Mouse (Mus musculus): ENCODE results near the gene C1qtnf9. TPM values are rescaled to one million over a fixed set of nuclear protein-coding genes. Genes with fewer than 3 reads are reported as not detected.

The C1qtnf9 gene
- polyA plus RNA-seq, 1 experiment, result 2.0 TPM

DNA sequence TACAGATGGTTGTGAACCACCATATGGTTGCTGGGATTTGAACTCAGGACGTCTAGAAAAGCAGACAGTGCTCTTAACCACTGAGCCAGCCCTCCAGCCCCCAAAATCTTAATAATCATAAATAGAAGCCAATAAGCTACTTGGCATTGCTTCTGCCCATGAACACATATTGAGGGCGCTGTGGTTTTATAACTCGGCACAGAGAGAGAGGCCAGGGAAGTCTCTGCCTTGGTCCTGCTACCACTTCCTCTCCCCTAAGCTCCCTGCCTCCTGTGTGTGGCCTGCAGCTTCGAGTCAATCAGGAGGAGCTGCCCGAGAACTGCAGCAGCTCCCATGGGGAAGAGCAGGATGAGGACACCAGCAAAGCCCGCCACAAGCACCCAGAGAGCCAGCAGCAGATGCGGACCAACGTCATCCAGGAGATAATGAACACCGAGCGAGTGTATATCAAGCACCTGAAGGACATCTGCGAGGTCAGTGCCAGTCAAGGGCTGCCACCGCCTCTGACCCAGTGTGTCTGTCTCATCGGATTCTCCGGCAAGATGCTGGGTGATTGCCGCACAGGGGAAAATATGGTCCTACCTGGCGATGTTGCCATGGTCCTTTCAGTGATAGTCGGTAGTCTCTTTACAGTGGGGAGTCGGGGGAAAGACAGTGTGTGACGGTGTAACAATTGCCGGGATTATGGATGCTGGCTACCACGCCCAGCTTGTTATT lies 20.6 kb upstream of the C1qtnf9 start:
- WGBS, result 87% methylated on average over 21 of the region's 21 CpGs
- no peak overlapping the region for H3K4me3 ChIP-seq (ENCODE audit: insufficient read depth, low read depth, low read length)
- no peaks in the 10 kb centered on the region for H3K27me3 ChIP-seq (replicated peaks; ENCODE audit: control insufficient read depth, insufficient read depth, low read length)
- H3K4me1 ChIP-seq (ENCODE audit: control insufficient read depth, insufficient read depth, low read length), result no peaks in the 10 kb centered on the region
- no peak for DNase-seq
- TF ChIP-seq CTCF (conservative IDR thresholded peaks at IDR 0.05; ENCODE audit: insufficient read depth, insufficient read length, low read depth, low read length) (no peak), POLR2A (IDR thresholded peaks at IDR 0.05; ENCODE audit: low read depth, low read length) (no peak)
- H3K27ac ChIP-seq (ENCODE audit: insufficient read depth, low read depth, low read length), result no peak overlapping the region
- H3K36me3 ChIP-seq (ENCODE audit: control insufficient read depth, insufficient read depth, low read length), result peaks cover 4% of the 10 kb centered on the region

DNA sequence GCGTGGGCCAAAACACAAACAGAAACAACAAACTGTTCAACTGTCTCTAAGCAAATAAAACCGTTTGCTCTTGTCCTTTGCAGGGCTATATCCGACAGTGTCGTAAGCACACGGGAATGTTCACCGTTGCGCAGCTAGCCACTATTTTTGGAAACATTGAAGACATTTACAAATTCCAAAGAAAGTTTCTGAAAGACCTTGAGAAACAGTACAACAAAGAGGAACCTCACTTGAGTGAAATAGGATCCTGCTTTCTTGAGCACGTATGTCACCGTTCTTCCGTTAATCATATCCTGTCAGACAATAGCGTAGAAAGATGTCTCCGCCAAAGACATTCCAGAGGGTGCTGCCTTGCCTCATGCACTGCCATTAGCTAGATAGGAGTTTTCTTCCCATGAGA lies 18.1 kb upstream of the C1qtnf9 start:
- no peak overlapping the region for H3K4me3 ChIP-seq (ENCODE audit: insufficient read depth, low read depth, low read length)
- no peaks in the 10 kb centered on the region for H3K4me1 ChIP-seq (ENCODE audit: control insufficient read depth, insufficient read depth, low read length)
- peaks cover 6% of the 10 kb centered on the region for H3K36me3 ChIP-seq (ENCODE audit: control insufficient read depth, insufficient read depth, low read length)
- 78% methylated on average over 12 of the region's 12 CpGs for WGBS
- H3K27ac ChIP-seq (ENCODE audit: insufficient read depth, low read depth, low read length), result no peak overlapping the region
- DNase-seq, result no peak
- TF ChIP-seq CTCF (conservative IDR thresholded peaks at IDR 0.05; ENCODE audit: insufficient read depth, insufficient read length, low read depth, low read length) (no peak), POLR2A (IDR thresholded peaks at IDR 0.05; ENCODE audit: low read depth, low read length) (no peak)
- H3K27me3 ChIP-seq (replicated peaks; ENCODE audit: control insufficient read depth, insufficient read depth, low read length), result no peaks in the 10 kb centered on the region

DNA sequence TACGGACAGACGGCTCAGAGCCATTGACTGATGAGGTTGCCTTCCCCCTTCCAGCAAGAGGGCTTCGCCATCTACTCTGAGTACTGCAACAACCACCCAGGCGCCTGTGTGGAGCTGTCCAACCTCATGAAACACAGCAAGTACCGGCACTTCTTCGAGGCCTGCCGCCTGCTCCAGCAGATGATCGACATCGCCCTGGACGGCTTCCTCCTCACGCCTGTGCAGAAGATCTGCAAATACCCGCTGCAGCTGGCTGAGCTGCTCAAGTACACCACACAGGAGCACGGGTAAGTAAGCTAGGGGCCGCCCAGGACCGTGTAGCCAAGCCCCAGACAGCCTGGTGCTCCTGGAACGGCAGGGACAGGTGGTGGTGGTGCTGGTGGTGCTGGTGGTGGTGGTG lies 16.4 kb upstream of the C1qtnf9 start:
- H3K27ac ChIP-seq (ENCODE audit: insufficient read depth, low read depth, low read length), result no peak overlapping the region
- no peak for DNase-seq
- 92% methylated on average over 16 of the region's 16 CpGs for WGBS
- TF ChIP-seq POLR2A (IDR thresholded peaks at IDR 0.05; ENCODE audit: low read depth, low read length) (no peak), CTCF (conservative IDR thresholded peaks at IDR 0.05; ENCODE audit: insufficient read depth, insufficient read length, low read depth, low read length) (no peak)
- no peaks in the 10 kb centered on the region for H3K4me1 ChIP-seq (ENCODE audit: control insufficient read depth, insufficient read depth, low read length)
- H3K4me3 ChIP-seq (ENCODE audit: insufficient read depth, low read depth, low read length), result no peak overlapping the region
- H3K36me3 ChIP-seq (ENCODE audit: control insufficient read depth, insufficient read depth, low read length), result peaks cover 8% of the 10 kb centered on the region
- H3K27me3 ChIP-seq (replicated peaks; ENCODE audit: control insufficient read depth, insufficient read depth, low read length), result no peaks in the 10 kb centered on the region

DNA sequence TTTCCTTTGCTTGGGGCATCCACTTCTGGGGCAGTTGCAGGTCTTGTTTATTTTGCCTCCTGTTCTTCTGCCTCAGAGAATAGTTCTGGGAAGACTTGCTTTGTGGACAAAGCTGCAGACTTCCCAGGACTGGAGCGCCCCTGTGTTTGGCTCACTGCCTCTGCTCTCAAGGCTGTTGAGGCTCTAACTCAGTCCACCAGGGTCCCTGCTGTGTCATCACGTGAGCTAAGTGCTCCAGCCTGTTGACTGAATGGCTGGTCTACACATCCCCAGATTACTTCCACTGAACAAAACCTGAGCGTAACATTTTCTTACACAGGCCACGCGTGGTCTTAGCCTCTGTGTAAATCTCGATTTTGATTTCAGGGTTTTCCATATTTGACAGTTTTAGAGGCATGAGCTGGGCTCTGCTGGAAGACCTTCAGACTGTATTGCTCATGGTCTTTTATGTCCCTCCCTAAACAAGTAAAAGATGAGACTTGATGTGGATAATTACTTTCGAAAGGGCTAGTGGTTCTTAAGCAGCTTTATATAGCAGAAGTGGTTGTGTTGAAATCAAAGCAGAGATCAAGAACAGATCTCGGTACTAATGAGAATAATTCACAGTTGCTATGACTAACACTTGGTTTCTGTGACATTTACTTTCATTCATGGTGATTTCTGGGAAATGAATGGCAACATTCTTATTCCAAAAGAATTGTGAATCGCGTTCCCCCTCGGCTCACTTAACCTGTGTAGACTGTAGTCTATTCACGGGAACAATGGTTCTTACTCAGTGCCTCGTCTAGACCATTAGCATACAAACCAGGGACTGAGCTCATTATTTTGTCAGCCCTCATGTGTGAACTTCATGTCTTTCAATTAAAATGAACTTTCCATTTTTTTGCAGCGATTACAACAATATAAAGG lies 14.8 kb upstream of the C1qtnf9 start:
- no peak for DNase-seq
- H3K4me3 ChIP-seq (ENCODE audit: insufficient read depth, low read depth, low read length), result no peak overlapping the region
- no peak overlapping the region for H3K27ac ChIP-seq (ENCODE audit: insufficient read depth, low read depth, low read length)
- 88% methylated on average over 14 of the region's 14 CpGs for WGBS
- no peak for TF ChIP-seq POLR2A (IDR thresholded peaks at IDR 0.05; ENCODE audit: low read depth, low read length)
- no peak for TF ChIP-seq CTCF (conservative IDR thresholded peaks at IDR 0.05; ENCODE audit: insufficient read depth, insufficient read length, low read depth, low read length)
- no peaks in the 10 kb centered on the region for H3K4me1 ChIP-seq (ENCODE audit: control insufficient read depth, insufficient read depth, low read length)
- H3K27me3 ChIP-seq (replicated peaks; ENCODE audit: control insufficient read depth, insufficient read depth, low read length), result no peaks in the 10 kb centered on the region
- H3K36me3 ChIP-seq (ENCODE audit: control insufficient read depth, insufficient read depth, low read length), result peaks cover 8% of the 10 kb centered on the region

DNA sequence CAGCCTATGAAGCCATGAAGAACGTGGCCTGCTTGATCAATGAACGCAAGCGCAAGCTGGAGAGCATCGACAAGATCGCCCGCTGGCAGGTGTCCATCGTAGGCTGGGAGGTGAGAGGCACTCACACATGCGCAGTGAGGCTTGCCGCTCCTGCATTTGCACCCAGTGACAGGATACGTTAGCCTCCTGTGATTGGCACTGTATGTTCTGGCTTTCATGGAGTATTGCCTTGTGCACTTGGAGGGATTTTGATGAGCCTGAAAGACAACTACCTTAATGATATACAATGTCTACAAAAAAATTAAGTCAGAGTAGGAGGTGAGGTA lies 14.2 kb upstream of the C1qtnf9 start:
- H3K4me3 ChIP-seq (ENCODE audit: insufficient read depth, low read depth, low read length), result no peak overlapping the region
- 97% methylated on average over 10 of the region's 10 CpGs for WGBS
- no peak for DNase-seq
- no peak overlapping the region for H3K27ac ChIP-seq (ENCODE audit: insufficient read depth, low read depth, low read length)
- no peaks in the 10 kb centered on the region for H3K27me3 ChIP-seq (replicated peaks; ENCODE audit: control insufficient read depth, insufficient read depth, low read length)
- H3K4me1 ChIP-seq (ENCODE audit: control insufficient read depth, insufficient read depth, low read length), result no peaks in the 10 kb centered on the region
- peaks cover 8% of the 10 kb centered on the region for H3K36me3 ChIP-seq (ENCODE audit: control insufficient read depth, insufficient read depth, low read length)
- no peak for TF ChIP-seq CTCF (conservative IDR thresholded peaks at IDR 0.05; ENCODE audit: insufficient read depth, insufficient read length, low read depth, low read length)
- TF ChIP-seq POLR2A (IDR thresholded peaks at IDR 0.05; ENCODE audit: low read depth, low read length), result no peak

DNA sequence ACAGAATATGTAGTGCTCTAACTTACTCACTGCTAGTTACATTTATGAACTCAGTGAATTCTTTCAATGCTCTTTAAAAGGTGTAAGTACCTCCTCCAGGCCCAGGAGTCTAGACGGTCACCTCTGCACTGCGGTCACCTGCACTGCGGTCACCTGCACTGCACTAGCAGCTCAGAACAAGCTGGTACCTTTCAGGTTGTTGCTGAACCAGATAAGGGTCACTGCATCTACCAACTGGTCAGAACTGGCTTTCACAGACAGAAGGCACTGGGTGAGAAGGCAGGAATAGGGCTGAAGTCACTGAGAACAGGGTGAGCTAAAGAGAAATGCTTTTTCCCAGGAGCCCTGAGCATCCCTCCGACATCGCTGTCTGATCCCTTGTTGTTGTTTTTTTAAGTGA lies 13.3 kb upstream of the C1qtnf9 start:
- Histone ChIP-seq H3K36me3 (ENCODE audit: control insufficient read depth, insufficient read depth, low read length) (peaks cover 8% of the 10 kb centered on the region), H3K4me3 (ENCODE audit: insufficient read depth, low read depth, low read length) (no peak overlapping the region), H3K4me1 (ENCODE audit: control insufficient read depth, insufficient read depth, low read length) (no peaks in the 10 kb centered on the region), H3K27me3 (replicated peaks; ENCODE audit: control insufficient read depth, insufficient read depth, low read length) (no peaks in the 10 kb centered on the region), H3K27ac (ENCODE audit: insufficient read depth, low read depth, low read length) (no peak overlapping the region)
- peak; percentile 67 for DNase-seq
- 66% methylated on average over 5 of the region's 5 CpGs for WGBS
- no peak for TF ChIP-seq POLR2A (IDR thresholded peaks at IDR 0.05; ENCODE audit: low read depth, low read length)
- no peak for TF ChIP-seq CTCF (conservative IDR thresholded peaks at IDR 0.05; ENCODE audit: insufficient read depth, insufficient read length, low read depth, low read length)

DNA sequence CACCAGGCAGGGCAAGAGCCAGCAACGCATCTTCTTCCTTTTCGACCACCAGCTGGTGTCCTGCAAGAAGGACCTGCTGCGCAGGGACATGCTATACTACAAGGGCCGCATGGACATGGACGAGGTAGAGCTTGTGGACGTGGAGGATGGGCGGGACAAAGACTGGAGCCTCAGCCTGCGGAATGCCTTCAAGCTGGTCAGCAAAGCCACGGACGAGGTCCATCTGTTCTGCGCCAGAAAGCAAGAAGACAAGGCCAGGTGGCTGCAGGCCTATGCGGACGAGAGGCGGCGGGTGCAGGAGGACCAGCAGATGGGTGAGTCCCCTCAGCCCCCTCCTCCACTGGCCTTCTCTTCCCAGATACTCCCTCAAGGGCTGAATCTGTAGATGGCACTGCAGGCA lies 11.7 kb upstream of the C1qtnf9 start:
- Histone ChIP-seq H3K4me3 (ENCODE audit: insufficient read depth, low read depth, low read length) (no peak overlapping the region), H3K36me3 (ENCODE audit: control insufficient read depth, insufficient read depth, low read length) (peaks cover 8% of the 10 kb centered on the region), H3K27me3 (replicated peaks; ENCODE audit: control insufficient read depth, insufficient read depth, low read length) (no peaks in the 10 kb centered on the region), H3K4me1 (ENCODE audit: control insufficient read depth, insufficient read depth, low read length) (no peaks in the 10 kb centered on the region), H3K27ac (ENCODE audit: insufficient read depth, low read depth, low read length) (no peak overlapping the region)
- no peak for TF ChIP-seq POLR2A (IDR thresholded peaks at IDR 0.05; ENCODE audit: low read depth, low read length)
- TF ChIP-seq CTCF (conservative IDR thresholded peaks at IDR 0.05; ENCODE audit: insufficient read depth, insufficient read length, low read depth, low read length), result no peak
- DNase-seq, result no peak
- 84% methylated on average over 15 of the region's 15 CpGs for WGBS
